Mouse (Mus musculus) olfactory bulb, adult 2 months (tissue): ENCODE data around the gene Ahnak2. TPM values are rescaled to one million over a fixed set of nuclear protein-coding genes. Genes with fewer than 3 reads are reported as not detected.
A peak's percentile ranks its signal among the peaks of the same experiment; 100 is the strongest.

Source experiments
- H3K27ac ChIP-seq: fragments of 200-500 bp; 2 replicates; pipeline ENCODE4 v1.5.1; 2012; ENCODE audit warnings: low read depth, low read length; ENCODE audit not compliant: insufficient read depth
- H3K4me1 ChIP-seq: fragments of 200-500 bp; 2 replicates; pipeline ENCODE4 v1.6.1; 2012; ENCODE audit warnings: low read length; ENCODE audit not compliant: control insufficient read depth, insufficient read depth
- H3K4me3 ChIP-seq: fragments of 200-500 bp; 2 replicates; pipeline ENCODE4 v1.5.1; 2012; ENCODE audit warnings: mild to moderate bottlenecking, low read depth, low read length, moderate library complexity; ENCODE audit not compliant: insufficient read depth
- CTCF ChIP-seq: fragments of 200-500 bp; IDR thresholded peaks from 2 replicates; pipeline ENCODE4 v1.5.1; 2012; ENCODE audit warnings: low read depth, mild to moderate bottlenecking, low read length, moderate library complexity; ENCODE audit not compliant: insufficient read depth
- POLR2A ChIP-seq: fragments of 200-500 bp; IDR thresholded peaks from 2 replicates; pipeline ENCODE4 v1.6.1; 2012; ENCODE audit warnings: mild to moderate bottlenecking, low read depth, low read length, moderate library complexity; ENCODE audit not compliant: insufficient read depth
- WGBS: fragments of 180-500 bp; shearing (Covaris S2); methylation state at CpG from one replicate; pipeline ENCODE4 v1.1.7; 2018; 5-methylcytosine and 5-hydroxymethylcytosine counted together
- polyA plus RNA-seq: library from polyadenylated mRNA; stranded (reverse); fragments of >200 nt; gene quantifications from 2 replicates; pipeline ENCODE4 v1.2.4, GENCODE M21; 2012; ENCODE audit warnings: low replicate concordance; ENCODE audit not compliant: missing spikeins, insufficient read depth, insufficient read length

The Ahnak2 gene
- polyA plus RNA-seq, 1 experiment, result not detected

DNA sequence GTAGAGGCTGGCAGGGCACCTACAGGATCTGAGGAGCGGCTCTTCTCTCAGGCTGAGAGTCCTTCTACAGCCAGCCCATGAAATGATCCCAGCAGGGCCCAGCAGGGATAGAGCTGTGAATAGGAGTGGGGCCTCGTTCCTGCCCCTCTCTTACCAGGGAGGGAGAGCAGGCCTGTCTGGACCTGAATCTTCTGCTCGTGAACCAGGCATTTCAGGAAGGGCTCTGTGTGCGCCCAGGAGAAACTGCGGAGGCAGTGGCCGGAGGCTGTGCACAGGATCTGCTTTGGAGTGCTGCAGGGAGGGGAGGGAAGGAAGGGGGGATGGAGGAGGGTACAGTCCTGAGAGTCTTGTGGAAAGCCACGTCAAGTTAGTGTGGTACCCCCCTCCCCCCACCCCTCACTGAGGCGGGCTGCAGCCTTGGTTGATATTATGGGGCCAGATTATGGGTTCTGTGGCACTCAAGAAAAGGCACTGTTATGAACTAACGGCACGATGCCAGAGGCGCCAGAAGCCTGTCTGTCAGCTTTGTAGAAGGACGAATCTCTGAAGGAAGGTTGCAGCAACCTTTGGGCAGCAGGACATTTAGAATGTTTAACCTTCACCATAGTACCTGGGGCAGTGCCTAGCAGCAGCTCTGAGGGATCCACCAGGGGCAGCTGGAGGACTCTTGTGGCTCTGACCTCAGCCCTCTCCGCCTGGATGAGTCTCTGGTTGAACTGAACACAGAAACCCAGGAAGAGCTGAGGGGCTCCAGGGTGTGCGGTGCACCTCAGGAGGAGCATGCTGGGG lies 12.4 kb upstream of the Ahnak2 start:
- TF ChIP-seq CTCF, result no peak
- TF ChIP-seq POLR2A, result no peak
- H3K4me1 ChIP-seq, result peaks cover 6% of the 10 kb centered on the region; the same call in 1 of the 2 replicates
- no peak overlapping the region for H3K27ac ChIP-seq
- 78% methylated on average over 14 of the region's 14 CpGs for WGBS
- H3K4me3 ChIP-seq, result no peak overlapping the region

DNA sequence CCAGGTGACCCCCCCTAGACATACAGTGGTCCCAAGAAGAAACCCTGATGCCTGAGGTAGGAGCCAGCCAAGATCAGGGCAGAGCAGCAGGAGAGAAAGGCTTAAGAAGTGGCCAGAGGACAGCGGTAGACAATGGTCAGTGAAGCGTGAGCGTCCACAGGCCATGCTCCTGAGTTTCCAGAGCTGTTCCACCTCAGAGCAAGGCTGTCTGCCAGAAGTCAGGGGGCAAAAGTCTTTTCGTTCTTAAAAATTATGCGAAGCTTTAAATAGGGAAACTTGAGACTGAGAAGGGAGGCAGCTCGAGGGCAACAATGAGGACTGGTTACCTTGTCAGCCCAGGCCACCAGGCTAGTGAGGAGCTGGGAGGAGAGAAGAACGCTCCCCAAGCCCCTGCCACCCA lies 10.9 kb upstream of the Ahnak2 start:
- Histone ChIP-seq H3K27ac (no peak overlapping the region), H3K4me1 (peaks cover 15% of the 10 kb centered on the region; the same call in 1 of the 2 replicates), H3K4me3 (no peak overlapping the region)
- WGBS, result 84% methylated on average over 7 of the region's 7 CpGs
- TF ChIP-seq CTCF (no peak), POLR2A (no peak)

DNA sequence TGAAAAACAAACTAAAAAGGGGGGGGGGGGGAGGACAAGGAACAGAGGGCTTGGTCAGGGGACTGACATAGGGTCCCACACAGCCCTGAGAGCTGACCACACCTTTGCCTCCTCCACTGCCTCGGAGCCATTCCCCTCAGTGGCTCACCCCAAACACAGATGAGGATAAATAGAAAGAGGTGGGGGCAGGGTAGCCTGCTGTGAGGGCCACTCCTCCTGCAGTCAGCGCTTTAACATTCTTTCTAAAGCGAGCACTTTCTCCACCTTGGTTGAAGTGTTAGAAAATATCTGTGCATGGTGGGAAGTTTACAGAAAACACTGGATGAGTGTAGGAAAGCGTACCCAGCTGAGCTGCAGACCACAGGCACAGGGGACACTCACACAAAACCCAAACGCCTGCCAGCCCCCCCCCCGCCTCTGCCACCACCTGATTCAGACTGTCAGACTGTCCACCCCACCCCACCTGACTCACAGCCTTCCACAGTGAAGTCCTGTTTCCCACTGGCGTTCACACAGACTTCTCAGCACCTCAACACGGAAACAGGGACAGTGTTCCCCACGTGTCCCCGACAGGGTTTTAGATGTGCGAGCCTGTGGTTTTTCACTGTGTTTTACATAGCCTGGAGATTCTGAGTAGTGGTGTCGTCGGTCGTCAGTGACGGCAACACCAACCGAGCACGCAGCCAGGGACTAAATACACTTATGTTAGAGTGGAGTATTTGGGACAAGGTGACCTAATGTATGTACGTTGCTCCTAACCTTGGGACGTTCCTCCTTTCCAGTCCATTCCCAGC lies 7.8 kb upstream of the Ahnak2 start:
- 60% methylated on average over 19 of the region's 19 CpGs for WGBS
- peaks cover 21% of the 10 kb centered on the region for H3K4me1 ChIP-seq
- no peak overlapping the region for H3K27ac ChIP-seq
- TF ChIP-seq POLR2A (no peak), CTCF (no peak)
- no peak overlapping the region for H3K4me3 ChIP-seq

DNA sequence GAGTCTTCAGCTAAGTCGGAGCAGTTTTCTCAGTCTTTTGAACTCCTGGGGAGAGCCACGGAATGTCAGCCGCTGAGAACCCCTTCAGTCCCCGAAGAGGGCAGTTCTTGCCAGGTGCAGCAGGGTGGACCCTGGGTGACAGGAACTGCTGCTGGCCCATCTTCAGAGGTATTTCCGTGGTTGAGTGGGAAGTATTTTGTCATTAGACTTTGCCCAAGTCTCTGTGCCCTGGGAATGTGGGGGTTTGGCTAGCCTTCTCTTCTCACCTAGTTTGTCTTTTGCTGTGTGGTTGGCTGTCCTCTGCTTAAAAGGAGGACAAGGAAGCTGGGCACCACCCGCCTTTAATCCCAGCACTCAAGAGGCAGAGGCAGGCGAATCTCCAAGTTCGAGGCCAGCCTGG lies 7.2 kb upstream of the Ahnak2 start:
- no peak for TF ChIP-seq POLR2A
- no peak for TF ChIP-seq CTCF
- WGBS, result 20% methylated on average over 8 of the region's 8 CpGs
- peaks cover 21% of the 10 kb centered on the region for H3K4me1 ChIP-seq
- H3K4me3 ChIP-seq, result peak overlapping the region; percentile 62
- no peak overlapping the region for H3K27ac ChIP-seq

DNA sequence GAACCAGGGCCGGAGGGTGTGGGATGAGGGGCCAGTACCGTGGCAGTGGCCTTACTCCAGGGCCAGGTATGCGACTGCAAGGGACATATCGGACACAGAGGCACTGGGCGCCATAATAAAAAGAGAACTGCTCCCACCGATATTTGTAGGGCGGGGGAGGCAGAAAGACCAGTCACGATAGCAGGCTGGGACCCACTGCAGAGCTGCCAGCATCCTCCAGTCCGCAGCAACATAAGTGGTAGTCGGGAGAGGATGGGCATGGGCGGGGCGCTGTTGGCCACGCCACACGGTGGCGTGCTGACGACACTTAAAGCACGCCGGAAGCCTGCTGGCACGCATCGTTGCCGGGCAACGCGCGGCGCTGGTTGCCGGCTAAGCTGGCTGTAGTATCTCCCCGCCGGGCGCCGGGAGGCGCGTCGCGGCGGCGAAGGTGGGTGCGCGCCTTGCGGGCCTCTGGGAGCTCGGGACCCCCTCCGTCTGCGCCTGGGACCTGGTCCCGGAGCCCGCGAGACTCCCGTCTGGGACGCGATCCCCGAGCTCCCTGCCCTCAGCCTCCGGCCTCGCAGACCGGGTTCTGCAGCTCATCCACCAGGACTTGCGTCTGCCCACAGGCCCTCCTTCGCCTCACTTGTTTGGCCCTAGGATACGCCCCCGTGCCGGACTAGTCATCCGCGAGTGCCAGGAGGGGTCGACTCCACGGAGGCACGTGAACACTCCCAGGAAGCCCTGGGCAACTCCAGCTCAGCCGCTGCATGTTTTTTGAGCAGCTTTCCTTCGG lies 6.3 kb upstream of the Ahnak2 start, which contains the start of gene Clba1:
Gene Clba1 (plus strand): TSS at position 351 of the 778 bp plus-strand sequence.
- TF ChIP-seq CTCF, result no peak
- peak; percentile 62; the same call in 1 of the 2 replicates for TF ChIP-seq POLR2A
- H3K4me1 ChIP-seq, result peaks cover 21% of the 10 kb centered on the region
- H3K27ac ChIP-seq, result peak within 1 kb of the TSS; percentile 66
- WGBS, result under 1% methylated on average over 64 of the region's 64 CpGs
- peak within 1 kb of the TSS; percentile 62 for H3K4me3 ChIP-seq

DNA sequence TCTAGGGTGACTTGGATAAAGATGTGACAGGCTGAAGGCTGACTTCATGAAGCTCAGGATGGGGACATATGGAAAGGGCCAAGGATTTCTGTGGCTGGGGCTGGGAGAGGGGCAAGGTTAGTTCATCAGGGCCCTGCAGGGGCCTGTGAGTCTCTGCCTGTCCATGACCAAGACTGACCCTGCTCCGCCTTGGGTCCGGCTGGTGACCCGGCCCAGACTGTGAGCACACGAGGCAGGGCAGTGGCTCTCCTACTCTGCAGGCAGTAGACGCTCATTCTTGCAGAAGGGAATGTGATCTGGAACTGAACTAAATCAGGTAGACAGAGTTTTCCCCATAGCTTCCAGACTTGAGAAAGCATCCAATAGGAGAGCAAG lies 5.7 kb upstream of the Ahnak2 start:
- Histone ChIP-seq H3K4me3 (peak overlapping the region; percentile 62), H3K4me1 (peaks cover 21% of the 10 kb centered on the region), H3K27ac (peak overlapping the region; percentile 66)
- TF ChIP-seq POLR2A (no peak), CTCF (no peak)
- WGBS, result 46% methylated on average over 5 of the region's 5 CpGs

DNA sequence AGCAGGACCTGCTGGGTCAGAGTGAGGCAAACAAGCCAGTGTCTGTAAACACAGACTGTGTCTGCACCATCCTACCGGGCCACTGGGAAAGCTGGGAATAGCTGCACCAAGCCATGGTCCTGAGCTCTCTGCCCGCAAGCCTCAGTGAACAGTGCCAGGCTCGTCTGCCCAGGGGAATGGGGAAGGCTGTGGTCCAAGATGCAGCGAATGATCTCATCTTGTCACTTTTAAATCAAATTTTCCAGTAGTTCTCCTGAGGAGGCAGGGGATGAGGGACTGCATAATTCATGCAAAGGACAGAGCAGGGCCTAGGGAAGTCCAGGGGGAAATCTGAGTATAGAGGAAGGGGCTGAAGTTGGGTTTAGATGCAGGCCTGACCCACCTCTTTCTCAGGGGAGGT lies 5.3 kb upstream of the Ahnak2 start:
- Histone ChIP-seq H3K4me3 (no peak overlapping the region), H3K27ac (peak overlapping the region; percentile 66; the same call in 1 of the 2 replicates), H3K4me1 (peaks cover 24% of the 10 kb centered on the region)
- 84% methylated on average over 4 of the region's 4 CpGs for WGBS
- TF ChIP-seq POLR2A (no peak), CTCF (no peak)

DNA sequence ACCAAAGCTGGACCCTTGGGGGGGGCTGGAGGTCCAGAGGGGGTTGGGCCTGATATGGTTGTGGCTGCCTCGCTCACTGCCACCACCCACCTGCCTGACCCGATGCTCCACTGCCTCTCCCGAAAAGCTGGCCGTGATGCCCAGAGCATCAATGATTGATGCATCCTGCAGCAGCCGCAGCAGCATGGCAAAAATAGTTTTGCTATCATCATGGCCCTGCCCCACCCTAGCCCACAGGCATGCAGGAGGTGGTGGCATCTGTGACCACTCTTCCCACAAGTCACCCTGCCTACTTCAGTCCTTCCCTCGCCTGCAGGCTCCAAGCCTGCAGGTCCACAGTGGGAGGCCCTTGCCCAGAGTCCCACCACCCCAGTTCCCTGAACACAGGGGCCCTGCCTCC lies 3.6 kb upstream of the Ahnak2 start:
- Histone ChIP-seq H3K4me1 (peaks cover 35% of the 10 kb centered on the region), H3K4me3 (no peak overlapping the region), H3K27ac (no peak overlapping the region)
- TF ChIP-seq CTCF, result no peak
- 85% methylated on average over 6 of the region's 6 CpGs for WGBS

DNA sequence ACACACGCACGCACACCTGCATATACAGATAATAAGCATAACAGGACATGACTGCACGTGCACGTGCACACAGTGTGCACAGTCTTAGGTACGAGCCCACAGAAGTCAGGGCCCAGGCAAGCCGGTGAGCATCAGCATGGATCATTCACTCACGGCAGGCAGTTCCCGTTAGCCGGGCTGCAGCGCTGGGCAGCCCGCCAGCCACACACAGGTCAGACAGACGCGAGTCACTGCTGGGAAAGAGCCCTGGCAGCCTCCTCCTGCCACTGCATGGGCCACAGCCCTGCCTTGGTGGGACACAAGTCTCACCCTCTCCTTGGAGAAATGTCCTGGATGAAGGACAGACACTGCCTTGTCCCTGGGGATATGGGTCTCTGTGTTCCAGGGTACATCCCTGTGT lies 1.6 kb upstream of the Ahnak2 start:
- Histone ChIP-seq H3K27ac (no peak overlapping the region), H3K4me1 (peaks cover 27% of the 10 kb centered on the region), H3K4me3 (no peak overlapping the region)
- TF ChIP-seq POLR2A, result no peak
- no peak for TF ChIP-seq CTCF
- WGBS, result 52% methylated on average over 13 of the region's 13 CpGs
